ENCODE assay signal across 8 mouse cellular contexts in genomic region chr7:4898851-4899648, GRCm38 (mm10). TPM values are rescaled to one million over a fixed set of nuclear protein-coding genes. Genes with fewer than 3 reads are reported as not detected.
A peak's percentile ranks its signal among the peaks of the same experiment; 100 is the strongest.
DNase-seq lines count a peak whose midpoint lies in the region; ATAC-seq lines count a peak whose summit lies in the region.

No protein-coding gene starts in this region.

- H3K27ac ChIP-seq in neural tube, embryonic 11.5 days (ENCODE audit: low read depth, low read length), result no peak overlapping the region
- no peak overlapping the region for H3K27ac ChIP-seq in stomach, embryonic 15.5 days

- H3K27me3 ChIP-seq in neural tube, embryonic 11.5 days (ENCODE audit: control insufficient read depth, insufficient read depth, low read length), result no peaks in the 10 kb centered on the region
- H3K27me3 ChIP-seq in stomach, embryonic 15.5 days (replicated peaks), result no peaks in the 10 kb centered on the region

- peak; percentile 56 for DNase-seq in adrenal gland, postnatal 14 days
- no peak for DNase-seq in adrenal gland, postnatal 4 days (ENCODE audit: low spot score in 2 of 2)
- no peak for DNase-seq in neural tube, embryonic 11.5 days (ENCODE audit: low spot score)
- DNase-seq in neural tube, embryonic 10.5 days (ENCODE audit: extremely low spot score, low spot score), result no peak
- DNase-seq in liver, result peak; percentile 38
- DNase-seq in spleen, adult 12 weeks (ENCODE audit: low spot score), result no peak

- H3K4me2 ChIP-seq in neural tube, embryonic 11.5 days (ENCODE audit: low read depth), result peak overlapping the region; percentile 38
- peak overlapping the region; percentile 52 for H3K4me2 ChIP-seq in stomach, embryonic 15.5 days

- H3K4me3 ChIP-seq in neural tube, embryonic 11.5 days (ENCODE audit: low read depth, low read length), result peak overlapping the region; percentile 6
- peak overlapping the region; percentile 30 for H3K4me3 ChIP-seq in stomach, embryonic 15.5 days (replicated peaks)

- H3K4me1 ChIP-seq in neural tube, embryonic 11.5 days (ENCODE audit: control insufficient read depth, insufficient read depth, low read length), result no peaks in the 10 kb centered on the region
- H3K4me1 ChIP-seq in stomach, embryonic 15.5 days, result peaks cover 5% of the 10 kb centered on the region; the same call in 1 of the 2 replicates

- peak overlapping the region; percentile 23 for H3K9ac ChIP-seq in neural tube, embryonic 11.5 days (ENCODE audit: low read length)
- no peak overlapping the region for H3K9ac ChIP-seq in stomach, embryonic 15.5 days

- 13% methylated on average over 18 of the region's 18 CpGs for WGBS in neural tube, embryonic 11.5 days
- WGBS in stomach, embryonic 15.5 days, result 14% methylated on average over 18 of the region's 18 CpGs

- ATAC-seq in neural tube, embryonic 11.5 days (ENCODE audit: insufficient read depth, low FRiP score, low TSS enrichment), result peak; percentile 23; the same call in 1 of the 2 replicates
- peak; percentile 16 for ATAC-seq in stomach, embryonic 15.5 days (ENCODE audit: insufficient read depth, low FRiP score, low read depth)
- no peak; the same call in 1 of the 2 replicates for ATAC-seq in megakaryocyte progenitor cell, adult 5-6 weeks (replicated peaks; ENCODE audit: poor library complexity)

- H3K36me3 ChIP-seq in neural tube, embryonic 11.5 days (ENCODE audit: control insufficient read depth, insufficient read depth, low read length), result no peaks in the 10 kb centered on the region
- H3K36me3 ChIP-seq in stomach, embryonic 15.5 days, result no peaks in the 10 kb centered on the region

- peaks cover 4% of the 10 kb centered on the region; the same call in 1 of the 2 replicates for H3K9me3 ChIP-seq in neural tube, embryonic 11.5 days (ENCODE audit: control insufficient read depth, low read length)
- no peaks in the 10 kb centered on the region for H3K9me3 ChIP-seq in stomach, embryonic 15.5 days

RNA-seq across cellular contexts. Expression of gene Gm36210, which starts 7.3 kb away (rescaled TPM):
- total RNA-seq in adrenal gland, postnatal 14 days (2021), result 0.26 TPM in 1 of 2 replicates, not detected in the other
- total RNA-seq in adrenal gland, postnatal 4 days (2021), result under 1 TPM in 1 of 2 experiments, not detected in 1; 0.39 TPM
- polyA plus RNA-seq in neural tube, embryonic 11.5 days (2014; fragmentation: Nextera tagmentation; extraction: Ambion mirVana), result 0.29 TPM in 1 of 2 replicates, not detected in the other
- not detected in 2 replicates for polyA plus RNA-seq in stomach, embryonic 15.5 days (2015; fragmentation: Nextera tagmentation; extraction: Ambion mirVana)
- total RNA-seq in megakaryocyte progenitor cell, adult 5-6 weeks (2015), result not detected in 2 replicates
- total RNA-seq in megakaryocyte progenitor cell, adult 5-6 weeks (2017), result not detected in 2 replicates

RNA-seq across cellular contexts. Expression of gene Zfp628, which starts 16.0 kb away (rescaled TPM):
- total RNA-seq in adrenal gland, postnatal 14 days (2021), result 13.7 and 16.2 TPM in 2 replicates
- total RNA-seq in adrenal gland, postnatal 4 days (2021), result 10 to 100 TPM; 24.4 to 26.9 TPM
- polyA plus RNA-seq in neural tube, embryonic 11.5 days (2014; fragmentation: Nextera tagmentation; extraction: Ambion mirVana), result 3.5 and 3.8 TPM in 2 replicates
- 3.3 TPM in 2 replicates for polyA plus RNA-seq in stomach, embryonic 15.5 days (2015; fragmentation: Nextera tagmentation; extraction: Ambion mirVana)
- 7.4 and 8.0 TPM in 2 replicates for total RNA-seq in megakaryocyte progenitor cell, adult 5-6 weeks (2015)
- total RNA-seq in megakaryocyte progenitor cell, adult 5-6 weeks (2017), result 1.9 and 2.7 TPM in 2 replicates

RNA-seq across cellular contexts. Expression of gene Isoc2a, which starts 22.1 kb away (rescaled TPM):
- total RNA-seq in adrenal gland, postnatal 14 days (2021), result 55.7 and 67.9 TPM in 2 replicates
- total RNA-seq in adrenal gland, postnatal 4 days (2021), result 10 to 100 TPM; 22.6 to 22.8 TPM
- 0.49 and 0.82 TPM in 2 replicates for polyA plus RNA-seq in neural tube, embryonic 11.5 days (2014; fragmentation: Nextera tagmentation; extraction: Ambion mirVana)
- 1.1 and 1.3 TPM in 2 replicates for polyA plus RNA-seq in stomach, embryonic 15.5 days (2015; fragmentation: Nextera tagmentation; extraction: Ambion mirVana)
- total RNA-seq in megakaryocyte progenitor cell, adult 5-6 weeks (2015), result 2.4 and 3.1 TPM in 2 replicates
- 7.3 and 8.7 TPM in 2 replicates for total RNA-seq in megakaryocyte progenitor cell, adult 5-6 weeks (2017)

RNA-seq across cellular contexts. Expression of gene Nat14, which starts 22.8 kb away (rescaled TPM):
- total RNA-seq in adrenal gland, postnatal 14 days (2021), result 6.6 and 8.1 TPM in 2 replicates
- total RNA-seq in adrenal gland, postnatal 4 days (2021), result 10 to 100 TPM in 1 of 2 experiments, 1 to 10 TPM in 1; 9.9 to 10.1 TPM
- polyA plus RNA-seq in neural tube, embryonic 11.5 days (2014; fragmentation: Nextera tagmentation; extraction: Ambion mirVana), result 6.4 and 7.1 TPM in 2 replicates
- polyA plus RNA-seq in stomach, embryonic 15.5 days (2015; fragmentation: Nextera tagmentation; extraction: Ambion mirVana), result 4.3 and 4.5 TPM in 2 replicates
- 0.20 and 0.64 TPM in 2 replicates for total RNA-seq in megakaryocyte progenitor cell, adult 5-6 weeks (2015)
- not detected in 2 replicates for total RNA-seq in megakaryocyte progenitor cell, adult 5-6 weeks (2017)

RNA-seq across cellular contexts. Expression of gene Ssc5d, which starts 26.5 kb away (rescaled TPM):
- 3.9 and 5.0 TPM in 2 replicates for total RNA-seq in adrenal gland, postnatal 14 days (2021)
- total RNA-seq in adrenal gland, postnatal 4 days (2021), result 10 to 100 TPM; 11.8 to 12.1 TPM
- polyA plus RNA-seq in neural tube, embryonic 11.5 days (2014; fragmentation: Nextera tagmentation; extraction: Ambion mirVana), result 2.8 and 3.3 TPM in 2 replicates
- 2.1 and 3.5 TPM in 2 replicates for polyA plus RNA-seq in stomach, embryonic 15.5 days (2015; fragmentation: Nextera tagmentation; extraction: Ambion mirVana)
- not detected in 2 replicates for total RNA-seq in megakaryocyte progenitor cell, adult 5-6 weeks (2015)
- total RNA-seq in megakaryocyte progenitor cell, adult 5-6 weeks (2017), result 0.10 TPM in 1 of 2 replicates, not detected in the other

Comparison
In these comparisons a context has a peak if more than half of its experiments do, and no peak if none do; other contexts are left out.
1. DNase-seq: peak in adrenal gland, postnatal 14 days (single experiment) and liver (single experiment); none in adrenal gland, postnatal 4 days (0 of 2), neural tube, embryonic 11.5 days (single experiment), neural tube, embryonic 10.5 days (single experiment) and spleen, adult 12 weeks (single experiment).